Mouse (Mus musculus): ENCODE results near the gene Esp22.
"Not testable (repeated sequence)": the region's sequence is repeated elsewhere in the genome, so short reads cannot be mapped to it uniquely, and the experiment has no call there.

The Esp22 gene

GRCm38 (mm10) chr17:39095034-39095433 lies at the start of gene Esp22:
Gene Esp22, plus strand, starts transcription at chr17:39095334.
- no peak for DNase-seq

- no peak for DNase-seq
Observed at GRCm38 (mm10) chr17:39063641-39064040, 31.5 kb upstream of the Esp22 start.

- DNase-seq = no peak
Observed at GRCm38 (mm10) chr17:39076937-39077336, 18.2 kb upstream of the Esp22 start, which contains the start of gene Esp23. Gene Esp23, minus strand, starts transcription at chr17:39077037.

- DNase-seq = not testable (repeated sequence)
Observed at GRCm38 (mm10) chr17:39107126-39107525, 12.0 kb downstream of the Esp22 start.

GRCm38 (mm10) chr17:39129156-39129555 lies 34.0 kb downstream of the Esp22 start:
- not testable (repeated sequence) for DNase-seq
